Mouse (Mus musculus) heart, postnatal 0 days (tissue): Measurements from ENCODE around the gene Ptprm. TPM values are rescaled to one million over a fixed set of nuclear protein-coding genes. Genes with fewer than 3 reads are reported as not detected.

Source experiments
- ATAC-seq: fragments of 200-750 bp; cut with Nextera tagmentation; 2 replicates; pipeline ENCODE4 v1.8.0; 2017; ENCODE audit warnings: low read depth, moderate number of reproducible peaks, moderate library complexity; ENCODE audit not compliant: insufficient read depth
- DNase-seq: peaks from one replicate; pipeline ENCODE4 v3.0.0-alpha.2; 2016; ENCODE audit warnings: low spot score
- H3K27ac ChIP-seq: fragments of 300-500 bp; sonication (generic); 2 replicates; pipeline ENCODE4 v1.5.1; 2014; ENCODE audit warnings: low read depth, mild to moderate bottlenecking
- H3K27me3 ChIP-seq: fragments of 300-500 bp; sonication (generic); 2 replicates; pipeline ENCODE4 v1.6.1; 2014; ENCODE audit warnings: low read length, mixed read lengths; ENCODE audit not compliant: control insufficient read depth, insufficient read depth
- H3K36me3 ChIP-seq: fragments of 300-500 bp; sonication (generic); replicated peaks from 2 replicates; pipeline ENCODE4 v1.6.1; 2014; ENCODE audit warnings: low read length, mixed read lengths; ENCODE audit not compliant: control insufficient read depth, insufficient read depth
- H3K4me1 ChIP-seq: fragments of 300-500 bp; sonication (generic); 2 replicates; pipeline ENCODE4 v1.6.1; 2014; ENCODE audit warnings: antibody characterized with exemption; ENCODE audit not compliant: control insufficient read depth, insufficient read depth
- H3K4me2 ChIP-seq: fragments of 300-500 bp; sonication (generic); 2 replicates; pipeline ENCODE4 v1.6.1; 2014; ENCODE audit warnings: low read depth, mild to moderate bottlenecking, low read length, moderate library complexity
- H3K4me3 ChIP-seq: fragments of 300-500 bp; sonication (generic); 2 replicates; pipeline ENCODE4 v1.5.1; 2014; ENCODE audit warnings: low read depth, low read length
- H3K9ac ChIP-seq: fragments of 300-500 bp; sonication (generic); replicated peaks from 2 replicates; pipeline ENCODE4 v1.6.1; 2014; ENCODE audit warnings: low read depth, low read length, mixed read lengths
- H3K9me3 ChIP-seq: fragments of 300-500 bp; sonication (generic); replicated peaks from 2 replicates; pipeline ENCODE4 v1.6.1; 2016; ENCODE audit warnings: low read length; ENCODE audit not compliant: control insufficient read depth
- CTCF ChIP-seq: IDR thresholded peaks from 2 replicates; pipeline ENCODE4 v1.5.1; 2016; ENCODE audit warnings: antibody characterized with exemption, control low read depth, low read depth
- EP300 ChIP-seq: IDR thresholded peaks from 2 replicates; pipeline ENCODE4 v1.6.1; 2016; ENCODE audit warnings: antibody characterized with exemption, low read depth
- WGBS: fragments of 180-500 bp; shearing (Covaris S2); extraction: QIAGEN DNeasy Blood & Tissue Kit; methylation state at CpG from one replicate; pipeline ENCODE4 v1.1.7; 2014; 5-methylcytosine and 5-hydroxymethylcytosine counted together
- polyA plus RNA-seq: library from polyadenylated mRNA; unstranded; fragments of >200 nt; fragmentation: Nextera tagmentation; extraction: Ambion mirVana; gene quantifications from 2 replicates; pipeline ENCODE4 v1.2.1, GENCODE M21; 2015
- total RNA-seq: library from RNA; depleted of rRNA; stranded (reverse); fragments of >200 nt; gene quantifications from 2 replicates; pipeline ENCODE4 v1.2.3, GENCODE M21; 2014; ENCODE audit warnings: low replicate concordance

The Ptprm gene
- total and polyA plus RNA-seq, 2 experiments from 2014 or later = 11.9 to 48.0 TPM

GRCm38 (mm10) chr17:67171353-67171752 is 182.9 kb downstream of the Ptprm start:
- WGBS = 25% methylated on average over 2 of the region's 2 CpGs
- H3K36me3 ChIP-seq = no peaks in the 10 kb centered on the region
- no peaks in the 10 kb centered on the region for H3K9me3 ChIP-seq
- no peaks in the 10 kb centered on the region for H3K27me3 ChIP-seq
- H3K4me3 ChIP-seq = no peak overlapping the region
- peaks cover 13% of the 10 kb centered on the region for H3K4me1 ChIP-seq
- H3K4me2 ChIP-seq = no peak overlapping the region
- ATAC-seq (peak; percentile 65), DNase-seq (peak; percentile 47)
- peak overlapping the region; percentile 77; the same call in 1 of the 2 replicates for H3K27ac ChIP-seq
- no peak overlapping the region for H3K9ac ChIP-seq
- TF ChIP-seq CTCF (no peak), EP300 (no peak)

GRCm38 (mm10) chr17:67170696-67171095 is 183.6 kb downstream of the Ptprm start:
- 14% methylated on average over 7 of the region's 7 CpGs for WGBS
- no peaks in the 10 kb centered on the region for H3K27me3 ChIP-seq
- H3K4me3 ChIP-seq = no peak overlapping the region
- no peaks in the 10 kb centered on the region for H3K9me3 ChIP-seq
- H3K36me3 ChIP-seq = no peaks in the 10 kb centered on the region
- no peak for TF ChIP-seq CTCF
- TF ChIP-seq EP300 = peak; percentile 80
- peaks cover 13% of the 10 kb centered on the region for H3K4me1 ChIP-seq
- H3K4me2 ChIP-seq = no peak overlapping the region
- no peak overlapping the region for H3K9ac ChIP-seq
- H3K27ac ChIP-seq = peak overlapping the region; percentile 77
- DNase-seq = peak; percentile 72
- peak; percentile 93 for ATAC-seq

GRCm38 (mm10) chr17:67165876-67166275 is 188.4 kb downstream of the Ptprm start:
- H3K4me2 ChIP-seq = no peak overlapping the region
- DNase-seq = no peak
- no peak overlapping the region for H3K27ac ChIP-seq
- H3K9me3 ChIP-seq = no peaks in the 10 kb centered on the region
- H3K9ac ChIP-seq = no peak overlapping the region
- TF ChIP-seq EP300 (no peak), CTCF (no peak)
- no peak overlapping the region for H3K4me3 ChIP-seq
- ATAC-seq = no peak
- WGBS = 71% methylated on average over 2 of the region's 2 CpGs
- peaks cover 7% of the 10 kb centered on the region for H3K4me1 ChIP-seq
- no peaks in the 10 kb centered on the region for H3K27me3 ChIP-seq
- no peaks in the 10 kb centered on the region for H3K36me3 ChIP-seq

- ATAC-seq (no peak), DNase-seq (no peak)
- Histone ChIP-seq H3K27me3 (no peaks in the 10 kb centered on the region), H3K4me2 (no peak overlapping the region), H3K9me3 (no peaks in the 10 kb centered on the region), H3K9ac (no peak overlapping the region), H3K27ac (no peak overlapping the region), H3K4me3 (no peak overlapping the region), H3K4me1 (no peaks in the 10 kb centered on the region; the same call in 1 of the 2 replicates), H3K36me3 (no peaks in the 10 kb centered on the region)
- TF ChIP-seq CTCF = no peak
- TF ChIP-seq EP300 = no peak
- WGBS = 72% methylated on average over 8 of the region's 8 CpGs
Observed at GRCm38 (mm10) chr17:67159611-67160010, 194.6 kb downstream of the Ptprm start.

GRCm38 (mm10) chr17:67157089-67157752 is 197.0 kb downstream of the Ptprm start:
- 85% methylated on average over 7 of the region's 7 CpGs for WGBS
- H3K27me3 ChIP-seq = no peaks in the 10 kb centered on the region
- no peaks in the 10 kb centered on the region for H3K36me3 ChIP-seq
- no peak for ATAC-seq
- no peaks in the 10 kb centered on the region for H3K9me3 ChIP-seq
- no peak overlapping the region for H3K4me2 ChIP-seq
- DNase-seq = no peak
- H3K27ac ChIP-seq = no peak overlapping the region
- no peak overlapping the region for H3K4me3 ChIP-seq
- no peak overlapping the region for H3K9ac ChIP-seq
- TF ChIP-seq EP300 = no peak
- TF ChIP-seq CTCF = no peak
- H3K4me1 ChIP-seq = no peaks in the 10 kb centered on the region; the same call in 1 of the 2 replicates

GRCm38 (mm10) chr17:67152218-67152617 is 202.0 kb downstream of the Ptprm start:
- ATAC-seq (no peak), DNase-seq (no peak)
- Histone ChIP-seq H3K27ac (no peak overlapping the region), H3K27me3 (no peaks in the 10 kb centered on the region), H3K9me3 (no peaks in the 10 kb centered on the region), H3K4me2 (no peak overlapping the region), H3K36me3 (no peaks in the 10 kb centered on the region), H3K9ac (no peak overlapping the region), H3K4me1 (no peaks in the 10 kb centered on the region), H3K4me3 (no peak overlapping the region)
- WGBS = 77% methylated on average over 3 of the region's 3 CpGs
- no peak for TF ChIP-seq CTCF
- TF ChIP-seq EP300 = no peak
